Mouse (Mus musculus): Measurements from ENCODE around the gene Afmid.

GRCm38 (mm10) chr11:117888853-117889822 lies 63.4 kb downstream of the Afmid start:
- TF ChIP-seq CTCF (IDR thresholded peaks at IDR 0.05; ENCODE audit: borderline replicate concordance, insufficient read depth, low read length) = no peak
- TF ChIP-seq POLR2A (IDR thresholded peaks at IDR 0.05; ENCODE audit: low read depth, low read length) = no peak

Measured in embryonic fibroblast, embryonic 13.5 days (primary cell).